Mouse (Mus musculus) liver, adult 2 months (tissue): ENCODE measurements at regions not wholly inside any gene's neighbourhood (a gene's known extent, or its start where the extent isn't known, plus 50 kb on each side); places are given as distances from the start of the nearest gene placed in this dataset.
A peak's percentile ranks its signal among the peaks of the same experiment; 100 is the strongest.

Experiments used
- DNase-seq: peaks from one replicate; pipeline ENCODE4 v3.0.0-alpha.2; 2011; ENCODE audit warnings: low read depth, low spot score; ENCODE audit errors: extremely low read depth
- H3K27ac ChIP-seq: fragments of 200-500 bp; replicated peaks from 2 replicates; pipeline ENCODE4 v1.5.1; 2012; ENCODE audit warnings: low read depth, mild to moderate bottlenecking, control low read depth, inconsistent platforms, low read length; ENCODE audit not compliant: insufficient read depth
- H3K27me3 ChIP-seq: fragments of 200-500 bp; 2 replicates; pipeline ENCODE4 v1.6.1; 2012; ENCODE audit warnings: mild to moderate bottlenecking, moderate library complexity, low read length, inconsistent platforms; ENCODE audit not compliant: control insufficient read depth, insufficient read depth
- H3K36me3 ChIP-seq: fragments of 200-500 bp; 2 replicates; pipeline ENCODE4 v1.6.1; 2012; ENCODE audit warnings: low read length, inconsistent platforms; ENCODE audit not compliant: control insufficient read depth, insufficient read depth
- H3K4me1 ChIP-seq: fragments of 200-500 bp; 2 replicates; pipeline ENCODE4 v1.6.1; 2011; ENCODE audit warnings: low read length; ENCODE audit not compliant: control insufficient read depth, insufficient read depth
- H3K4me3 ChIP-seq: fragments of 200-500 bp; 2 replicates; pipeline ENCODE4 v1.5.1; 2011; ENCODE audit warnings: low read depth, mild to moderate bottlenecking, control low read depth, low read length, moderate library complexity; ENCODE audit not compliant: insufficient read depth
- H3K79me2 ChIP-seq: fragments of 200-500 bp; 2 replicates; pipeline ENCODE4 v1.6.1; 2012; ENCODE audit warnings: inconsistent platforms, mild to moderate bottlenecking, low read length, moderate library complexity; ENCODE audit not compliant: control insufficient read depth, insufficient read depth
- H3K9ac ChIP-seq: fragments of 200-500 bp; 2 replicates; pipeline ENCODE4 v1.6.1; 2012; ENCODE audit warnings: low read depth, mild to moderate bottlenecking, control low read depth, inconsistent platforms, low read length
- CTCF ChIP-seq: fragments of 200-500 bp; IDR thresholded peaks from 2 replicates; pipeline ENCODE4 v1.5.1; 2011; ENCODE audit warnings: low read depth, low read length, control low read depth
- POLR2A ChIP-seq: fragments of 200-500 bp; IDR thresholded peaks from 2 replicates; pipeline ENCODE4 v1.6.1; 2011; ENCODE audit warnings: low read length, control low read depth; ENCODE audit not compliant: insufficient read depth; ENCODE audit errors: extremely low read depth
- WGBS: fragments of 180-500 bp; shearing (Covaris S2); methylation state at CpG from one replicate; pipeline ENCODE4 v1.1.7; 2018; 5-methylcytosine and 5-hydroxymethylcytosine counted together

- no peak overlapping the region for H3K4me3 ChIP-seq
- no peak overlapping the region for H3K9ac ChIP-seq
- H3K4me1 ChIP-seq = no peaks in the 10 kb centered on the region
- TF ChIP-seq CTCF (no peak), POLR2A (no peak)
- H3K36me3 ChIP-seq = no peaks in the 10 kb centered on the region
- no peak overlapping the region for H3K27ac ChIP-seq
- H3K79me2 ChIP-seq = no peaks in the 10 kb centered on the region
- H3K27me3 ChIP-seq = no peaks in the 10 kb centered on the region
- no peak for DNase-seq
These were observed 240.8 kb upstream of the Rnf32 start for GRCm38 (mm10) chr5:28955036-28955435.

- Histone ChIP-seq H3K9ac (no peak overlapping the region), H3K27ac (no peak overlapping the region), H3K27me3 (no peaks in the 10 kb centered on the region), H3K79me2 (no peaks in the 10 kb centered on the region), H3K36me3 (no peaks in the 10 kb centered on the region), H3K4me1 (peaks cover 6% of the 10 kb centered on the region; the same call in 1 of the 2 replicates), H3K4me3 (no peak overlapping the region)
- DNase-seq = no peak
- 61% methylated on average over 4 of the region's 4 CpGs for WGBS
- TF ChIP-seq CTCF (no peak), POLR2A (no peak)
These were observed 248.3 kb upstream of the Rnf32 start for GRCm38 (mm10) chr5:28947465-28947864.

GRCm38 (mm10) chr5:28943571-28944316, 252.0 kb upstream of the Rnf32 start:
- DNase-seq = peak; percentile 87
- H3K4me3 ChIP-seq = no peak overlapping the region
- no peak overlapping the region for H3K27ac ChIP-seq
- H3K4me1 ChIP-seq = peaks cover 6% of the 10 kb centered on the region; the same call in 1 of the 2 replicates
- no peaks in the 10 kb centered on the region for H3K36me3 ChIP-seq
- WGBS = 18% methylated on average over 13 of the region's 13 CpGs
- TF ChIP-seq CTCF (no peak), POLR2A (no peak)
- no peaks in the 10 kb centered on the region for H3K27me3 ChIP-seq
- no peak overlapping the region for H3K9ac ChIP-seq
- H3K79me2 ChIP-seq = no peaks in the 10 kb centered on the region

GRCm38 (mm10) chr5:28940972-28941371, 254.8 kb upstream of the Rnf32 start:
- H3K4me3 ChIP-seq = no peak overlapping the region
- DNase-seq = no peak
- TF ChIP-seq POLR2A = no peak
- no peak for TF ChIP-seq CTCF
- WGBS = 89% methylated on average over 5 of the region's 5 CpGs
- H3K4me1 ChIP-seq = peaks cover 6% of the 10 kb centered on the region; the same call in 1 of the 2 replicates
- no peaks in the 10 kb centered on the region for H3K36me3 ChIP-seq
- no peak overlapping the region for H3K27ac ChIP-seq
- H3K9ac ChIP-seq = no peak overlapping the region
- H3K27me3 ChIP-seq = no peaks in the 10 kb centered on the region
- H3K79me2 ChIP-seq = no peaks in the 10 kb centered on the region

GRCm38 (mm10) chr5:28919296-28920063, 276.3 kb upstream of the Rnf32 start:
- no peak overlapping the region for H3K9ac ChIP-seq
- no peaks in the 10 kb centered on the region for H3K36me3 ChIP-seq
- no peaks in the 10 kb centered on the region for H3K27me3 ChIP-seq
- H3K4me1 ChIP-seq = no peaks in the 10 kb centered on the region
- TF ChIP-seq CTCF = no peak
- no peak for TF ChIP-seq POLR2A
- no peak overlapping the region for H3K4me3 ChIP-seq
- WGBS = 84% methylated on average over 4 of the region's 4 CpGs
- H3K27ac ChIP-seq = no peak overlapping the region
- no peak for DNase-seq
- no peaks in the 10 kb centered on the region for H3K79me2 ChIP-seq

GRCm38 (mm10) chr5:28904500-28904899, 291.3 kb upstream of the Rnf32 start:
- H3K27ac ChIP-seq = no peak overlapping the region
- H3K36me3 ChIP-seq = no peaks in the 10 kb centered on the region
- no peaks in the 10 kb centered on the region for H3K4me1 ChIP-seq
- no peaks in the 10 kb centered on the region for H3K27me3 ChIP-seq
- H3K4me3 ChIP-seq = no peak overlapping the region
- no peaks in the 10 kb centered on the region for H3K79me2 ChIP-seq
- 65% methylated on average over 4 of the region's 4 CpGs for WGBS
- H3K9ac ChIP-seq = no peak overlapping the region
- DNase-seq = no peak
- TF ChIP-seq CTCF (no peak), POLR2A (no peak)
